Mouse (Mus musculus): Measurements from ENCODE around the gene Tas2r126.

- TF ChIP-seq GATA1 (IDR thresholded peaks at IDR 0.05; ENCODE audit: low read length) (no peak), TAL1 (IDR thresholded peaks at IDR 0.05; ENCODE audit: low read length) (no peak)
Measured at GRCm38 (mm10) chr6:42465096-42465495, 30.8 kb downstream of the Tas2r126 start, which contains the start of gene Olfr458.
